Mouse (Mus musculus) lung, postnatal 4 days (tissue): Measurements from ENCODE around the gene Myh13.
A peak's percentile ranks its signal among the peaks of the same experiment; 100 is the strongest.

Experiments used
- DNase-seq, 2 experiments: peaks; one replicate each; pipeline ENCODE4 v3.0.0; 2021

Gene Myh13

DNA sequence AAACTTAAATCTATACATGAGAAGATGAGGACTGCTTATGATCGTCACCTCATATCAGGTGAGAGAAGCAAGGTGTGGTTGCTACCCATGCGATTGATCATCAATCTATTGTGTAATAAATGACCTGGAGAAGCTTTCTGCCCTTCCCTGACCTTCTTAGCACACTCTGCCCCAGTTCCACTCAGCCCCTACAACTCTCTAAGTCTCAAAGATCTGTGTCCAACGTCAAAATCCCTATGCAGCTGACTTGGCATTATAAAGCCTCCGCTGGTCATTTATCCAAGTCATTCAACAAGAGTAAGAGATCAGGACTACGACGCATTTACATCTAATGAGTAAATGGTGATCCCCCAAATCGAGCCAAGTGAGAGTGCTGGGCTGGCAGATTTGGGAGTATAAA, at the start of gene Myh13:
Gene Myh13 (plus strand): TSS at position 301 of the 400 bp plus-strand sequence.
- no peak for DNase-seq

DNA sequence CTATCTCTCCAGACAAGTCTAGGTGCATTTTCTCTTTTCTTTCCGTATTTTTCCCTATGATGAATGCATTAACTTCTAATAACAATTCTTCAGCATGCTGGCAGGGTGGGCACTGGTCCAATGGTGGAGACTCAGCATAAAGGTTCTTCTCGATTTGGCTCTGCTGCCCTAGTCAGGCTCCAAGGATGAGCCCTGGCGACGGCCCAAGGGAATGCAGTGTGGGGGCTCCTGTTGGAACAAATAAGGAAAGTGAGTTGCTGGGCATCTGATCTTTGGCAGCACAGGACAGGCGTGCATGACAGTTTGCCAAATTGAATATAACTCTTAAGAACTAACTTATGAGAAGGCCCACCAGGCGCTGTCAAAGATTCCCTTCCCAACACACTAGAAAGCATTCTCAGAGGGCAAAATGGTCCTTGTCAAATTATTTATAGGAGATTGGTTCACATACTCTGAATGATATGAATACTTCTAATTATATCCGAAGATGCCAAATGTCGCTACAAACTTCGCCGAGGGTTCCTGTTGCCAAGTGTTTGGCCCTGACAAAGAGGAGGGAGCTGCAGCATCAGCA, 44.8 kb upstream of the Myh13 start, which contains the start of gene Myh8:
Gene Myh8 (plus strand): TSS at position 524 of the 574 bp plus-strand sequence.
- peak; percentile 9 to 46 for DNase-seq

DNA sequence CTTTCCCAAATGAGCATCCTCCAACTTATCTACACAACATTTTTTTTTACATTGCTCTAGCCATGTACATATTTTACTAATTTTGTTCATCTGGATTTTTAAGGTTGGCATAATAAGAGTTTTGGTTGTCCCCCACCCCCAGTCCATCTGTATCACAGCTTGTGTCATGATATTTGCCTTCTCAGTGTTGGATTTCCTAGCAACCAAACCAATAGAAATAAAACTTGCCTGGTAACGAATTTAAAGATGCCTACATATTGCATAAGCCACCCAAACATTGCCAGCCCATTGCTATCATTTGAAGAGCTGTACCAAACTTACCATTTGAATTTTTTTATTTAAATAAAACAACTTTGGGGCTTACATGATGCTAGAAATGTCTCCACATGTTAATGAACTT, 28.0 kb upstream of the Myh13 start:
- DNase-seq: no peak

DNA sequence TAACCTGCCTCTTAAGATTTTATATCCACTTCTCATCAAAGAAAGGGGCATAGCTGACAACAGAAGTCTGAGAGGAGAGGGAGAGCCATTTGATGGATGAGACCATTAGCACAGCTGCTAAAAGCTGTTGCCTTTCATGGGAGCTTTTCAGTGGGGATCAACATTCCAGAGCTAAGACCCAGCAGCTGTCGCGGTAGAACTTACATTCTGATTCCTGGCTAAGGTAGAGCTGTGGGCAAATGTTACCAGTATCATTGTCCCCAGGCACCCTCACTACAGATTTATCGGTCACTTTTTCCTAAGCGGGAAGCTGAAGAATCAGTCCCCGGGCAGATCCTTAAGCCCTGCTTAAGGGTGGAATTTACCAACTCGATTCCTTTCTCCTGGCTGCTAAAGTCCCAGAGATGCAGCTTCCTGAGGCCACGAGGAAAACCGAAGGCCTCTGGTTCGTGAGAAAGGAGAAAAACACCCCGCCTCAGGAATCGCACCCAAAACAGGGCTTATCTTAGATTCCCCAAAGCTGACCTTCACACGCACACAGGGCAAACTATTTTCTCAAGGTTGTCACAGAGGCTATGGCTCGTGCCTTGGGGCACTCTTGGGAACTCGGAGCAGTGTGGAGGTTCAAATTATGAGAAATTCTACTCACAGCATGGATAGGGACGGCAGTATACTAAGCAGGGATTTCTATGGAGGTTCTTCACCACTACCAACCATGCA, 7.6 kb upstream of the Myh13 start:
- DNase-seq: no peak

DNA sequence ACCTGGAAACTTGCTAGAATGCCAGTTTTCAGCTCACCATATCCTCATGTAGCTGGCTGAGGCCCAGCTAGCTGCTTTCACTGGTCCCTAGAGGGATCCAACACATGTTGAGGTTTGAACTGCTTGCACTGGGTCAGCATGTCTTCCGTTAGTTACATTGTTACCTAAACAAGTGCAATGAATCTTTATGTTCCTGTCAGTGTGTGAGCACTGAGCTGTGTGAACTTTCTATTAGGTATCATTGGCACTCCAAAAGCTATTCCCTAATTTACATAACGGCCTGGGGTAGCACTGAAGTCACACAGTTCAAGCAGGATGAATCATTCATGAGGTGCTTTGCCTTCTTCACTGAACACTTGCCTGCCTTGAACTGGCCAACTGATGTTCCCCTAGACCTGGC, 5.1 kb downstream of the Myh13 start:
- no peak for DNase-seq

DNA sequence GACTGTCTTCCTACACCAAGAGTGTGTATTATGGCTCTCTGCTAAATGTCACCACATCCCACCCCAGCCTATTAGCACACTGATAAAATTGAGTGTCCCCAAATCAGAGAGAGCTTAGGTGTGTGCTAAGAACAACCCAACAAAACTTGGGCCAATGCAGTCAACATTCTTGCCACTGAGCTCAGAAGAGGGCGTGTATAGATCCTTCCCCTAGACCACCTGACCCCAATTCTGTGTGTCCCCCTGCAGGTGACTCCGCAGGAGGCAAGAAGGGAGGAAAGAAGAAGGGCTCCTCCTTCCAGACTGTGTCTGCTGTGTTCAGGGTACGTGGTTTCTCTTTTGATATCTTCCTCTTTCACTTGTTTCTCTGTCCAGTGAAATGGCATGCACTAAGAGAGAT, 23.1 kb downstream of the Myh13 start:
- no peak for DNase-seq

DNA sequence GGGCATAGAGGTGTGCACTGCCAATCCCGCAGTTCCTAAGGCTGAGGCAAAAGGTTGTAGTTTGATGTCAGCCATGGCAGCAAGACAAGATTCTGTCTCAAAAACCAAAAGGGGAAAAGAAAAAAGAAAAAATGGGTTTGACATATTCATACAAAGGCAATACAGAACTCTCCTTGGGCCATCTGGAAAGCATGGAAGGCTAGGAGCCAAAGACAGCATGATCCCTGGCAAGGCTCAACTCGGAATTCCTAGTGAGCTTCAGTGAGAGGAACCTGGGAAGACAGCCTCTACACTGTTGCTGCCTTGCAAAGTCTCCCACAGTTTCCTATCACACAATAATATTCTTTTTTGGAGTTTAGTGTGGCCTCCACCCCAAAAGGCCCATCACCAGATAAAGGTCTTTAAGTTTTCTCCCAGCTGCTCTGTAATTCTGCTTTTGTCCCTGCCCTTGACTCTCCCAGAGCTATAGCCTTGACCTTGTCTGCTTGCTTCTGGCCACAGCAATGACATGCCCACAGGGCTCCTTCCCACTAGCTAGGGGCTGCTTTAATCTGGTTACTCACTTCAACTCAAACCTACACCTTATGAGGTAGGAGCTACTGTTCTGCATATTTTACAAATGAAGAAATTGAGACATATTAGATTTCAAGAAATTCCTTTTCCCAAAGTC, 23.9 kb downstream of the Myh13 start:
- no peak for DNase-seq

DNA sequence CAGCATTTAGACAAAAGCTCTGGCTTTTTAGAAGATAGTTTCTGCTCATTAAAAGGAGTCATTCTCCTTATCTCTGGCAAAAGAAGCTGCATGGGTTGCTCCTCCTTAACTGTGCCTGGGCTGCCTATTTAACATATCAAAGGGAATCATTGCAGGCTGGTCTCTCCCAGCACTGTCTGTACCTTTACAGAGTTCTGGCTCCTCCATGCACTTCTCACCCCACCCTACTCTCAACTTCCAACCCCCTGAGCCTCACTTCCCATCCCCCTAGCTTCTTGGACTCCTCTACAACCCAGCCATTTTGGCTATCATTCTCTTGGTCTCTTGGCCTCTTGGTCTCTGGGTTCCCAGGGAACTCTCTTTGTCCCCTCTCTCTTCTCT, 24.4 kb downstream of the Myh13 start:
- DNase-seq: no peak

DNA sequence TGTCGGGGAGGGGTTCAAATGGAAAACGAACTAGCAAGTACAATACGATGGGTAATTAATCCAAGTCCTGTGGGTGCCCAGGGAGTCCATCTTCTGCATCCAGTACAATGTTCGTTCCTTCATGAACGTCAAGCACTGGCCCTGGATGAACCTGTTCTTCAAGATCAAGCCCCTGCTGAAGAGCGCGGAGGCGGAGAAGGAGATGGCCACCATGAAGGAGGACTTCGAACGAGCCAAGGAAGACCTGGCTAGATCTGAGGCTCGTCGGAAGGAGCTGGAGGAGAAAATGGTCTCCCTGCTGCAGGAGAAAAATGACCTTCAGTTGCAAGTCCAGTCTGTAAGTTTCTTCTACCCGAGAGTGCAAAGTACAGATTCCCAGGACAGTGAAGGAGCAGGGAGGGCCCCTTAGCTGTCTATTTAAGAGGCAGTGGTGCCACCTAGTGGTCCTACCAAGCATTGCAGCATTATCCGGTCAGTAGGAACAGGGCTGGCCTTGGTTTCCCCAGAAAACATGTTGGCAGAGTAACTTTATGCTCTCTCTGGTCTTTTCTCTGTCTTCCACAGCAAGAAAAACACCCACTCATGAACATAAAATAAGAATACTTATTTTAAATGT, 28.8 kb downstream of the Myh13 start:
- peak; percentile 42 to 69 for DNase-seq

DNA sequence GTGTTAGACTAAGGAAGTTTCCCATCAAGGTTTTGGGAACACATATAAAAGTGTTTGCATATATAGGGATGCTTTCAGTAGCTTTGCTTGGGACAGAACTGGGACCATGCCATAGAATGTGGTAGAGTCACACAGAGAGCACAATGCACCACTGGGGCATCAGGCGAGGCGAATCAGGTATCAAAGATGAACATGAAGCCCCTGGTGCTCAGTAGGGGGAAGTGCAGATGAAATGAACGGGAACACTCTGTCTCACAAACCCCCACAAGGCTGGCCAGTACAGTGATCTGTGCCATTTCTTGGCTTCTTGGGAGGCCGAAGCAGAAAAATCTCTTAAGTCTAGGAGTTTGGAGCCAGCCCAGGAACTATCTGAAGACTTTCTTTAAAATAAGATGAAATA, 31.6 kb downstream of the Myh13 start:
- DNase-seq: no peak

DNA sequence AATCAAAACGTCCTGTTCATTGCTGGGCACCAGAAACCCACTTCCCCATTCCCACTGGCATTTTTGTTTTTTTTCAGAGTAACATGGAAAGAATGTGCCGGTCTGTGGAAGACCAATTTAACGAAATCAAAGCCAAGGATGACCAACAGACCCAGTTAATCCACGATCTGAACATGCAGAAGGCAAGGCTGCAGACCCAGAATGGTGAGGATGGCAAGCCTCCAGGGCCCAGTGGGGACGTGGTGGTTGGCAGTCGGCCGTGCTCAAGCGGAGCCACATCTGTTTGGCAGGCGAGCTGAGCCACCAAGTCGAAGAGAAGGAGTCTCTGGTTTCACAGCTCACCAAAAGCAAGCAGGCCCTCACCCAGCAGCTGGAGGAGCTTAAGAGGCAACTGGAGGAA, 36.6 kb downstream of the Myh13 start:
- DNase-seq: no peak

DNA sequence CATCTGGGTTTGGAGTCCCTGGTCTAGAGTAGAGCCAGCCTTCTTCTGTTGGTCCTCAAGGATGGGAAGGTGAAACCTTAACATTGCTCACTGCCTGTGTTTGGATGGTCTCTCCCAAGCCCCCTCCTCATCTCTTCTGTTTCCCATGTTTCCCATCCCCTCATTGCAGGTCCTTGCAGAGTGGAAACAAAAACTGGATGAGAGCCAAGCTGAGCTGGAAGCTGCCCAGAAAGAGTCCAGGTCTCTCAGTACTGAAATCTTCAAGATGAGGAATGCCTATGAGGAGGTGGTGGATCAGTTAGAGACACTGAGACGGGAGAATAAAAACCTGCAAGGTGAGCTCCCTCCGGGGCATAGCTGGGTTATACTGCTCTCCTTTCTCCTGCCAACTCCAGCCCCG, 40.8 kb downstream of the Myh13 start:
- no peak for DNase-seq

DNA sequence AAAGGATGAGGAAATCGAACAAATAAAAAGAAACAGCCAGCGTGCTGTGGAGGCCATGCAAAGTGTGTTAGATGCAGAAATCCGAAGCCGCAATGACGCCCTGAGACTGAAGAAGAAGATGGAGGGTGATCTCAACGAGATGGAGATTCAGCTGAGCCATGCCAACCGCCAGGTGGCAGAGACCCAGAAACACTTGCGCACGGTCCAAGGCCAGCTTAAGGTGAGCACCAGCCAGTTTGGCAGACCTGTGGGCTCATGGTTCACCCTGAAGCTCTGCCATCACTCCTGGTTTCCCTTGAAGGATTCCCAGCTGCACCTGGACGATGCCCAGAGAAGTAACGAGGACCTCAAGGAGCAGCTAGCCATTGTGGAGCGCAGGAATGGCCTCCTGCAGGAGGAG, 43.1 kb downstream of the Myh13 start:
- no peak for DNase-seq

DNA sequence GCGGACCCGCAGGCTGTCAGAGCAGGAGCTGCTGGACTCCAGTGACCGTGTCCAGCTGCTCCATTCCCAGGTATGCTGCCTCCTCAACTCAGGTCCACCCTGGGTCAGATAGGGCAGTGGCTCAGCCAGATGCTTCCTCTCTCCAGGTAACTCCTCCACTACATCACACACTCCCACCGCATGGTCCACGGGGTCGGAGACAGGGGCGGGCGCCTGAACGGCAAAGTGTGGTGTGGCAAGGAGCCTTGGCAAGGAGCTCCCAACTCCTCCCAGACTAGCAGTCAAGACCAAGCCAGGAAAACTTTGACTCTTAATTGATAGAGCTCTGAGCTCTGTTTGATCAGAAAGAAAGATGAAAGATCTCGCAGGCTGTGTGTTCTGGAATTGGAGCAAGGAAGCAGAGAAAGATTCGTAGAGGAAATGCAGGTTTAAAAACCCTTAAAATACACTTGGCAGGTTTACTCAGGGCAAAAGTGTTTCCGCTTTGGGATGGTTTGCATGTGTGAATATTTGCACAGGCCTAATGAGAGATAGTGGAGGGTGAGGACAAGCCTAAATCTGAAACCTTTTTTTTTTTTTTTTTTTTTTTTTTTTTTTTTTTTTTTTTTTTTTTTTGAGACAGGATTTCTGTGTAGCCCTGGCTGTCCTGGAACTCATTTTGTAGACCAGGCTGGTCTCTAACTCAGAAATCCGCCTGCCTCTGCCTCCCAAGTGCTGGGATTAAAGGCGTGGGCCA, 43.7 kb downstream of the Myh13 start:
- no peak for DNase-seq

DNA sequence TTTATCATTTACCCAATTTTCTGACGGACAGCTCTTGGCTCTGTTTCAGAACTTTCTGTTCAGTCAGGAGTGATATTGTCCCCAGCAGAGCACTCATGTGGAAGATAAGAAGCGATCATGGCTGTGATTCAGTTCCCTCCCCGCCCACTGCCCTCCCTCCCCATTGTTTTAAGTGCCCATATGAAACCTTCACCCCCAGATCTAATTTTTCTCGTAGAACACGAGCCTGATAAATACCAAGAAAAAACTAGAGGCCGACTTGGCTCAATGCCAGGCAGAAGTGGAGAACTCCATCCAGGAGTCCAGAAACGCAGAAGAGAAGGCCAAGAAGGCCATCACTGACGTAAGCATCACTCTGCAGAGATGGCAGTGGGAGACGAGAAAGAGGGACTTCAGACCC, 45.5 kb downstream of the Myh13 start:
- DNase-seq: no peak

DNA sequence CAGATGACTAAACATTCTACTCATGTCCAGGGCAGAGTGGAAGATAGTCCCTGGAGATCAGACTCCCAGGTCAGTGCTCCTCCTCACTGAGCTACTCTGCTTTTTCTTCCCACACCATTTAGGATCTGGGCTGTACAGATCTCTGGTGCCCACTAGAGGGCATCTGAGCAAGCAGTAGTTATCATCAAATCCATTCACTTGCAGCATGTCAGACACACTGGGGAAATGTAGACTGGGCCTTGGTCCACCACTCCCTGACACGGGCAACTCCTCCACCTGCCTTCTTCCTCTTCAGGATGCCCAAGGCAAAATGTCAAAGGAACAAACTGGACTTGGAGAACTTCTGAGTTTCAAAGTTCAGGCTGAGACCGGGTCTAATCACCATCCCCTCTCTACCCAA, 51.9 kb downstream of the Myh13 start:
- DNase-seq: peak in 1 of 2 experiments; percentile 38

DNA sequence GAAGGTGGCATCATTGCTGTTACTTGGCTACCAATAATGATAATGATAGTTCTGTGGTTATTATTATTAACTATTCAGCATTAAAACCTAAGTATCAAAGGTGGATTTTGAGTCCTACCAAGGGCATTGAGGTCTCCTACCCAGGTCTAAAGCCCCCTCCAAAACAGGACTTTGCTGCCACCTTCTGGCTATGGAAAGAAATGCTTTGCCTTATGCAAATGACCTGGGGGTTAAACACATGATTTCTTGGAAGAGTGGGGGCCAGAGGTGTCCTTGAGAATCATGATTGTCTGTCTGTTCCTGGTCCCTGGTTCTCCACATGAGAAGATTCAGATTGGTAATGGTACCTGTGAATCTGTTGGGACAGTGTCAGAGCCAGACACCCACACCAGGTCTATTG, 54.9 kb downstream of the Myh13 start:
- DNase-seq: peak in 1 of 2 experiments; percentile 19

DNA sequence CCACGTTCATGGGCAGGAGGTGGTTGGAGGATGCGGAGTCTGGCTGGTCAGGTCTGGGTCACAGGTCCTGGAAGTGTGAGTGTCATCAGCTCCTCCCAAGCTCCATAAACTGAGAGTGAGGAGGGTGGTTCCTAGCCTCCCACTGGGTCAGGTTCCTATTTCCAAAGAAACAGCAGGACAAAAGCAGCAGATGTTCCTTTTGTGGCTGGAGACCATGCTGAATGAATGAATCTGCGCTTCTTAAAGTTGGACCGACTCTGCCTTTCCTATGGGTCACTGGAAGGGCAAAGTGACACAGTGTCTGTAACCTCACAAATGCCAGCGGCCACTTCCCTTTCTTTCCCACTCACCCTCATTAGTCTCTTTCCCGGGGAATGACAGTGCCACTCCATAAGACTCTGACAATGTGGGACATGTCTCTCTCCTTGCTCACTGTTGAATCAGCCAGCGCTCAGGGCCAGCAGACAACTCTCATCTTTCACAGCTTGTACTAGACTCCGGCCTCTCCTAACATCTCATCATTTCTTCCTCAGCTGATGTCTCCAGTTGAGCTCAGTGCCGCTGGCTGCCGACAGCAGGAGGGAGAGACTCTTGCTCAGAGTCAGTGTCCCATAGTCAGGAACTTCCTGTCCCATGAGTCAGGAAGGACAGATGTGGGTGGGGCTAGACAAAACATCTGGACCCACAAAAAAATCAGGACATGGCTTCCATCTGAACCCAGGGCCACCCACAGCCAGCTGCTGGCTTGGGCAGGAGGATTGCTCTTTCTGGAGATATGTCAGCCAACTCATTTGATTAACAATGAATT, 58.4 kb downstream of the Myh13 start:
- DNase-seq: peak; percentile 58 to 88

DNA sequence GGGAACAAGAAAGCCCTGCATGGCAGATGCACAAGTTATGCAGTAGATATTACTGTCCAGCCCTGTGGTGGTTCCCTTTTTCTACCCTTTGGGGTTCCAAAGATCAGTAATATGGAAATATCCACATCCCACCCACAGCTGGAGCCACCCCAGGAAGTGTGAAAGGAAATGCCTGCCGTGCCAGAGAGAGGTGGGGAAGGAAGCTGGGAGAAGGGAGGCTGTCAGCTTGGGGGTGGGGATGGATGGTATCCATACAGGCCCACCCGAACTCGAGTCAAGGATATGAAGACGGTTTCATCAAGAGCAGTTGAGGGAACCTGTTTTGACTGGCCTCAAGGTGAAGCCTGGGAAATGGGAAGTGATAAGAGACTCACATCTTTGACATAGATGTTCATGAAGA, 60.4 kb downstream of the Myh13 start:
- DNase-seq: peak in 1 of 2 experiments; percentile 12

DNA sequence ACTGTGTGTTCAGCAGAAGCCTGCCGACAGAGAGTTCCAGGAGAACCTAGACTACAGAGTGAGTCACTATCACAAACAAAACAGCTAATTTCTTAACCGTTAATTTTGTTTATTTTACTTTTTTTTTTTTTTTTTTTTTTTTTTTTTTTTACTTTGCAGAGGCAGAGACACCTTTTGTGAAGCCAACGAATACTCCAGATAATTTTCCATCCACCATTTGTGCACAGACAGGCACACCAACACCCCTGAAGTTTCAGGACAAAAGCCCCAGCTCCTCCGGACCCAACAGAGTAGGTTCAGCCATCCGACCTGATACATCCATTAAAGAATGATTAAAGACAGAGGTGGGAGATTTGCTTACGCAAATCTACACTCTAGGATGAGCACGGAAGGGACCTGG, 63.2 kb downstream of the Myh13 start:
- DNase-seq: no peak

DNA sequence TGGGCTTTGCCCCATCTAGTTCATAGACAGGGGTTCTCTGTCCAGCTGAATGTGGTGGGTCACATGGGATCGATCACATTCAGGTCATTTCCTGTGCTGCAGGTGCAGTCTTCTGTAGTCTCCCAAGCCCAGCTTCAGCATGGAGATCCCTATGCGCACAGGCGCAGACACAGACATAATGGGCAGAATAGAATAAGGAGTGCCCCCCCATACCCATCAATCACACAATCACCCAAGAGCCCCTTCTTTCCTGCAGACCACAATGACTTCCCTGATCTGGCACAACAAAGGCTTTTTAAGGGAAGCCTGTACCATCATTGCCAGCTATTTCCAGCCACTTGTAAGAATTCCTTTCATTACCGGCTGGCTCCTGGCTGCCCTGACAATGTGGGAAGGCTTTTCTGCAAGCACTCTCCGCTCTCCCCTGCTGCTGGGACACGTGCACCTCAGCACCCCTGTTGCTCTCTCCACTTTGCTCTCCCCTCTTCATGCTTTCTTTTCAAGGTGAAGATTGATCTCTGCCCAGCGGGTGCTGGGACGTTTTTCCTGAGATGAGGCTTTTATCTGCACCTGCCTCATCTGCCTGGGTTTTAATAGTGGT, 65.5 kb downstream of the Myh13 start:
- no peak for DNase-seq
